Mouse (Mus musculus) myocyte (in vitro differentiated cells): ENCODE data around the gene Nmrk1.

Source experiments
- CEBPB ChIP-seq: IDR thresholded peaks from 2 replicates; pipeline ENCODE4 v1.6.1; 2011; ENCODE audit warnings: mild to moderate bottlenecking, moderate library complexity; ENCODE audit not compliant: poor library complexity, insufficient read depth, severe bottlenecking
- E2F4 ChIP-seq: IDR thresholded peaks from one replicate; pipeline ENCODE4 v1.6.1; 2011; ENCODE audit warnings: mild to moderate bottlenecking, control low read depth, moderate library complexity; ENCODE audit not compliant: insufficient read depth
- MAX ChIP-seq: IDR thresholded peaks from one replicate; pipeline ENCODE4 v1.6.1; 2011; ENCODE audit warnings: low read depth, mild to moderate bottlenecking, control low read depth
- MYOD1 ChIP-seq, 3 experiments: IDR thresholded peaks; one replicate each; pipeline ENCODE4 v1.6.1; 2011; ENCODE audit warnings: control low read depth in 2 of 3, low read depth in 2 of 3, mild to moderate bottlenecking in 2 of 3, moderate library complexity in 1 of 3; ENCODE audit not compliant: insufficient read length in 2 of 3, control insufficient read depth in 1 of 3
- MYOG ChIP-seq, 3 experiments: IDR thresholded peaks; one replicate each; pipeline ENCODE4 v1.6.1; 2011; ENCODE audit warnings: control low read depth in 2 of 3, low read depth in 2 of 3, mild to moderate bottlenecking in 2 of 3; ENCODE audit not compliant: insufficient read length in 2 of 3, control insufficient read depth in 1 of 3, insufficient read depth in 1 of 3
- POLR2A ChIP-seq: IDR thresholded peaks from one replicate; pipeline ENCODE4 v1.6.1; 2011; ENCODE audit warnings: low read depth, mild to moderate bottlenecking, control low read depth, moderate library complexity; ENCODE audit not compliant: insufficient read length
- POLR2AphosphoS2 ChIP-seq: IDR thresholded peaks from one replicate; pipeline ENCODE4 v1.6.1; 2011; ENCODE audit warnings: low read depth, control low read depth; ENCODE audit not compliant: insufficient read length
- REST ChIP-seq: IDR thresholded peaks from one replicate; pipeline ENCODE4 v1.6.1; 2011; ENCODE audit warnings: mild to moderate bottlenecking, control low read depth, moderate library complexity; ENCODE audit not compliant: insufficient read depth, insufficient read length
- SRF ChIP-seq: IDR thresholded peaks from one replicate; pipeline ENCODE4 v1.6.1; 2011; ENCODE audit warnings: low read depth; ENCODE audit not compliant: control insufficient read depth, insufficient read length
- TCF12 ChIP-seq: IDR thresholded peaks from one replicate; pipeline ENCODE4 v1.6.1; 2011; ENCODE audit warnings: mild to moderate bottlenecking, control low read depth; ENCODE audit not compliant: poor library complexity, insufficient read depth, severe bottlenecking
- TCF3 ChIP-seq: IDR thresholded peaks from one replicate; pipeline ENCODE4 v1.6.1; 2011; ENCODE audit warnings: low read depth, control low read depth; ENCODE audit not compliant: insufficient read length
- USF1 ChIP-seq: IDR thresholded peaks from one replicate; pipeline ENCODE4 v1.6.1; 2011; ENCODE audit warnings: low read depth, mild to moderate bottlenecking, control low read depth, moderate library complexity

DNA sequence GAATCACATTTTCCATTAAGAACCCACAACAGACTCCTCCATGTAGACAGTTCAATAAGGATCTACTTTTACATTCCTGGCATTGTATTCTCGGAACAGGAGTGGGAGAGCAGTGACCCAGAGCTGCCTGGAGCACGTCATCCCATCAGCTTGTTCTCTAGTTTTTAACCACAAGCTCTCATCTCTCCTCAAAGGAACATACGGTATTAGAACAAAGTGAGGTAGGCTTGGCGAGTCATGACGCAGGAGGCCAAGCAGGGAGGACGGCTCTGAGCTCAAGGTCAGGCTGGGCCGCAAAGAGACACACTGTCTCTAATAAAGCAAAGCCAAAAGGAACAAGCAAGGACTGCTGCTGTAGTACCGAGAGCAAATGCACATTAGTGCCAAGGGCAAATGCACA, 32.7 kb upstream of the Nmrk1 start:
- no peak for TF ChIP-seq CEBPB
- no peak for TF ChIP-seq POLR2A
- TF ChIP-seq POLR2AphosphoS2: no peak
- TF ChIP-seq USF1: no peak
- TF ChIP-seq MYOG (IDR thresholded peaks at IDR 0.05; ENCODE audit: control insufficient read depth in 1 of 3, insufficient read depth in 1 of 3, insufficient read length in 2 of 3, low read depth in 2 of 3): no peak
- TF ChIP-seq TCF3: no peak
- no peak for TF ChIP-seq E2F4
- TF ChIP-seq TCF12: no peak
- TF ChIP-seq MAX: no peak
- TF ChIP-seq MYOD1 (IDR thresholded peaks at IDR 0.05; ENCODE audit: control insufficient read depth in 1 of 3, insufficient read length in 2 of 3, low read depth in 2 of 3): no peak
- no peak for TF ChIP-seq SRF
- TF ChIP-seq REST: no peak
